Mouse (Mus musculus) megakaryocyte, adult 5-6 weeks (primary cell): ENCODE results near the gene Raver2. TPM values are rescaled to one million over a fixed set of nuclear protein-coding genes. Genes with fewer than 3 reads are reported as not detected.
A peak's percentile ranks its signal among the peaks of the same experiment; 100 is the strongest.

Experiments
- ATAC-seq: 2 replicates; pipeline ENCODE4 v1.8.0; 2016; ENCODE audit warnings: mild to moderate bottlenecking, inconsistent platforms; ENCODE audit not compliant: poor library complexity, severe bottlenecking
- total RNA-seq, 2 experiments: library from RNA; stranded (forward) in 1 of 2; stranded (reverse) in 1 of 2; fragments of 153-499, 151-499 nt in 1 of 2; fragments of 221-1000, 200-1000 nt in 1 of 2; gene quantifications; 2 replicates each; pipeline versions ENCODE4 v1.2.3 to v1.2.4; 2015 to 2017

Gene Raver2
- total RNA-seq, 2 experiments from 2014 or later = 0.18 TPM; not detected in 1

GRCm38 (mm10) chr4:101093292-101093691 is 24.5 kb downstream of the Raver2 start:
- no peak for ATAC-seq

- ATAC-seq = no peak
These were observed 38.3 kb downstream of the Raver2 start for GRCm38 (mm10) chr4:101107122-101107521.

GRCm38 (mm10) chr4:101121002-101121401 is 52.2 kb downstream of the Raver2 start:
- no peak for ATAC-seq

GRCm38 (mm10) chr4:101135013-101135412 is 66.2 kb downstream of the Raver2 start:
- ATAC-seq = no peak

GRCm38 (mm10) chr4:101135909-101136308 is 67.1 kb downstream of the Raver2 start:
- no peak for ATAC-seq

- no peak for ATAC-seq
These were observed 69.2 kb downstream of the Raver2 start for GRCm38 (mm10) chr4:101137975-101138374.

GRCm38 (mm10) chr4:101141768-101142167 is 73.0 kb downstream of the Raver2 start:
- ATAC-seq = no peak

- no peak for ATAC-seq
These were observed 75.1 kb downstream of the Raver2 start for GRCm38 (mm10) chr4:101143901-101144300.

GRCm38 (mm10) chr4:101144361-101144760 is 75.6 kb downstream of the Raver2 start:
- no peak for ATAC-seq

- no peak for ATAC-seq
These were observed 76.0 kb downstream of the Raver2 start for GRCm38 (mm10) chr4:101144790-101145189.

GRCm38 (mm10) chr4:101146047-101146745 is 77.4 kb downstream of the Raver2 start:
- ATAC-seq = peak; percentile 84

- ATAC-seq = no peak
These were observed 78.3 kb downstream of the Raver2 start for GRCm38 (mm10) chr4:101146891-101147655.

GRCm38 (mm10) chr4:101155541-101155940 is 86.8 kb downstream of the Raver2 start:
- ATAC-seq = peak; percentile 96

GRCm38 (mm10) chr4:101157476-101157875 is 88.7 kb downstream of the Raver2 start:
- ATAC-seq = no peak

GRCm38 (mm10) chr4:101158282-101158681 is 89.5 kb downstream of the Raver2 start:
- ATAC-seq = no peak

GRCm38 (mm10) chr4:101159191-101159764 is 90.5 kb downstream of the Raver2 start:
- no peak for ATAC-seq

GRCm38 (mm10) chr4:101160821-101161220 is 92.0 kb downstream of the Raver2 start:
- no peak for ATAC-seq

- no peak for ATAC-seq
These were observed 95.4 kb downstream of the Raver2 start for GRCm38 (mm10) chr4:101164189-101164588.

GRCm38 (mm10) chr4:101164673-101165072 is 95.9 kb downstream of the Raver2 start:
- ATAC-seq = no peak

- ATAC-seq = no peak
These were observed 97.0 kb downstream of the Raver2 start for GRCm38 (mm10) chr4:101165776-101166175.

GRCm38 (mm10) chr4:101167777-101168176 is 99.0 kb downstream of the Raver2 start:
- ATAC-seq = peak; percentile 32
